Mouse (Mus musculus) bone marrow, adult 2 months (tissue): ENCODE data around the gene Il1r2.

ENCODE experiments used
- CTCF ChIP-seq: fragments of 200-500 bp; IDR thresholded peaks from 2 replicates; pipeline ENCODE4 v1.5.1; 2011; ENCODE audit warnings: low read length, control low read depth; ENCODE audit not compliant: control insufficient read depth, insufficient read depth
- POLR2A ChIP-seq: fragments of 200-500 bp; IDR thresholded peaks from 2 replicates; pipeline ENCODE4 v1.6.1; 2011; ENCODE audit warnings: low read depth, mild to moderate bottlenecking, control low read depth, low read length, borderline replicate concordance; ENCODE audit not compliant: control insufficient read depth

DNA sequence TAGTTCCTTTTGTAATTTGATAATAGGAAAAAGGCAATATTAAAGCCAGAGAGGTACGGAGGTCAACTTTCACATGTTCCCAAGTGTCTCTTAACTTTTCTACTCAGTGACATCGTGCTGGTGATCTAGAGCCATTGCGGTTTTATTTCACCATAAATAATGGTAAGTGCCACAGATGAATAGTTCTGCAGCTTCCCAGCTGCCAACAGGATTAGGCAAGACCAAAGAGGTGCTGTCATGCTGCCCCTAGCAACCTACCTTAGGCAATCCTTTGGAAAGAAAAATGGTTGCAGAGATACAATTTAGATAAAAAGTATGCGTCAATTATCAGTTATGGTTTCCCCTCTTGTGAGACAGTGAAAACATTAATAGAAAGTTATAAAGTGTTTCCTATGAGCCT, 54.6 kb downstream of the Il1r2 start:
- TF ChIP-seq CTCF (no peak), POLR2A (no peak)
